Mouse (Mus musculus): ENCODE measurements at regions not wholly inside any gene's neighbourhood (a gene's known extent, or its start where the extent isn't known, plus 50 kb on each side); places are given as distances from the start of the nearest gene placed in this dataset.

GRCm38 (mm10) chr4:127758961-127759360, 211.8 kb downstream of the CK137956 start:
- TF ChIP-seq GATA1 (IDR thresholded peaks at IDR 0.05; ENCODE audit: borderline replicate concordance, low read length), result no peak
- no peak for TF ChIP-seq TAL1 (conservative IDR thresholded peaks at IDR 0.05; ENCODE audit: low read depth, low read length)
- TF ChIP-seq CTCF (IDR thresholded peaks at IDR 0.05; ENCODE audit: low read depth, low read length), result no peak

All from G1E (cell line).